ENCODE assay signal across 8 mouse cellular contexts in the genomic region with DNA sequence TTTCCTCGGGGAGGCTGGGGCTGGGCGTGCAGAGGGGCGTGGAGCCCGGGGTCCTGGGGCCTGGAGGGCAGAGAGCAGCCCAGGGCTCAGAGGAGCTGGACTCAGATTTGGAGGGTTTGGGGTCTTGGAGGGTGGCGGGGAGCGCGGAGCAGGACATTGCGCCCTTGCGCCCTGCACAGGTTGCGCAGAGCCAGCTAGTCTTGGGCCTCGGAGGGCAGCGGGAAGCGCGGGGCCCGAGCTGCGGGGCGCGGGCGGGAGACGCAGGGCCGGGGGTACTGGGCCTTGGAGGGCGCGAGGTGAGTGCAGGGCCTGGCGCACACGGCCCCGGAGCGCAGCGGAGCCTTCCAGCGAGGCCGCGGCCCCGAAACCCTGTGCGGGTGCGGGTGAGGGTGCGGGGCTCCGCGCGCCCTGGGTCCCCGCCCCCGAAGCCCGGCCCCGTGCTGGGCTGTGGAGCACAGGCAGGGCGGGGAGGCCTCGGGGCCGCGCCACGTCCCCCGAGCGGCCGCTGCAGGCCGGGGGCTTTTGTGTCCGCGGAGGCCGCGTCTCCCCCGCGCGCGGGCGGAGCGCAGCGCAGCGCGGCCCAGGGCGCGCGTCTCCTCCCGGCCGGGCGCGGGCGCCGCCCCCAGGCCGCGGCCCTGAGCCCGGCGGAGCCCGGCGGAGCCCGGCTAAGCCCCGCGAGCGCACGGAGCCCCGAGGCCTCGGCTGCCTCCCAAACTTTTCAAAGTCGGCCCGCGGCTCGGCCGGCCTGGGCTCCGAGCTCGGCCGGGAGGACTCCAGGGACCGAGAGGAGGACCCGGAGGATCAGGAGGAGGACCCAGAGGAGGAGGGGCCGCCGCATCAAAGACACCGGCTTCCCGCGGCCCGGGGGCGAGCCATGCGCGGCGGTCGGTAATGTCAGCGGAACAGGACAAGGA. TPM values are rescaled to one million over a fixed set of nuclear protein-coding genes. Genes with fewer than 3 reads are reported as not detected.
DNase-seq lines count a peak whose midpoint lies in the region; ATAC-seq and TF ChIP-seq lines count a peak whose summit lies in the region.

A gene (plus strand): TSS at position 625 of the 914 bp plus-strand sequence.

- no peaks in the 10 kb centered on the region for H3K36me3 ChIP-seq in ES-Bruce4 (ENCODE audit: control insufficient read depth, insufficient read depth, low read length, poor library complexity, severe bottlenecking)
- H3K36me3 ChIP-seq in forebrain, embryonic 11.5 days (ENCODE audit: control insufficient read depth, insufficient read depth, low read length), result no peaks in the 10 kb centered on the region
- H3K36me3 ChIP-seq in heart, embryonic 14.5 days (ENCODE audit: control insufficient read depth, insufficient read depth, low read length), result 0 out of 2 replicates have a peak, but pooled peaks cover 5% of the 10 kb centered on the region
- no peaks in the 10 kb centered on the region for H3K36me3 ChIP-seq in lung, embryonic 14.5 days (ENCODE audit: insufficient read depth)

- TF ChIP-seq EP300 in ES-Bruce4 (IDR thresholded peaks at IDR 0.05; ENCODE audit: insufficient read depth, low read depth, low read length), result no peak

- WGBS in forebrain, embryonic 11.5 days, result under 1% methylated on average over 96 of the region's 108 CpGs
- WGBS in heart, embryonic 14.5 days, result under 1% methylated on average over 85 of the region's 108 CpGs
- under 1% methylated on average over 94 of the region's 108 CpGs for WGBS in lung, embryonic 14.5 days

- H3K27ac ChIP-seq in ES-Bruce4 (ENCODE audit: insufficient read depth, low read length), result no peak within 1 kb of the TSS
- H3K27ac ChIP-seq in forebrain, embryonic 11.5 days (ENCODE audit: low read depth, low read length), result peak within 1 kb of the TSS; percentile 68
- H3K27ac ChIP-seq in heart, embryonic 14.5 days (replicated peaks in 1 of 2; ENCODE audit: control insufficient read depth in 1 of 2, insufficient read depth in 1 of 2, low read depth in 2 of 2, low read length in 2 of 2), result peak within 1 kb of the TSS in 1 of 2 experiments; percentile 64; a peak in 2 of 4 replicates
- H3K27ac ChIP-seq in layer of hippocampus, adult 2 months, result peak within 1 kb of the TSS; percentile 94
- peak within 1 kb of the TSS; percentile 87 for H3K27ac ChIP-seq in lung, embryonic 14.5 days (ENCODE audit: low read depth)

- H3K9ac ChIP-seq in ES-Bruce4 (ENCODE audit: low read depth, poor library complexity, severe bottlenecking), result peak within 1 kb of the TSS; percentile 96
- peak within 1 kb of the TSS; percentile 83 for H3K9ac ChIP-seq in forebrain, embryonic 11.5 days (ENCODE audit: low read length)
- H3K9ac ChIP-seq in heart, embryonic 14.5 days (ENCODE audit: low read length), result peak within 1 kb of the TSS; percentile 90
- peak within 1 kb of the TSS; percentile 93 for H3K9ac ChIP-seq in lung, embryonic 14.5 days

- H3K4me2 ChIP-seq in forebrain, embryonic 11.5 days (ENCODE audit: low read depth, low read length, severe bottlenecking), result peak within 1 kb of the TSS; percentile 96
- peak within 1 kb of the TSS; percentile 97 for H3K4me2 ChIP-seq in heart, embryonic 14.5 days (ENCODE audit: low read length)
- peak within 1 kb of the TSS; percentile 78 for H3K4me2 ChIP-seq in lung, embryonic 14.5 days

- H3K4me3 ChIP-seq in ES-Bruce4 (ENCODE audit: low read depth, low read length), result peak within 1 kb of the TSS; percentile 94
- peak within 1 kb of the TSS; percentile 65 for H3K4me3 ChIP-seq in forebrain, embryonic 11.5 days (ENCODE audit: low read depth, low read length)
- peak within 1 kb of the TSS; percentile 61 to 85 for H3K4me3 ChIP-seq in heart, embryonic 14.5 days (ENCODE audit: control insufficient read depth in 1 of 2, insufficient read depth in 1 of 2, low read depth in 1 of 2, low read length in 2 of 2)
- H3K4me3 ChIP-seq in layer of hippocampus, adult 2 months, result peak within 1 kb of the TSS; percentile 83
- H3K4me3 ChIP-seq in lung, embryonic 14.5 days (ENCODE audit: low read depth, low read length), result peak within 1 kb of the TSS; percentile 72

- ATAC-seq in forebrain, embryonic 11.5 days (replicated peaks; ENCODE audit: low FRiP score), result peak; percentile 84
- peak; percentile 80 for ATAC-seq in heart, embryonic 14.5 days (ENCODE audit: insufficient number of reproducible peaks, insufficient read depth, low FRiP score, low read depth)
- ATAC-seq in lung, embryonic 14.5 days (ENCODE audit: insufficient read depth), result peak; percentile 88

- H3K4me1 ChIP-seq in ES-Bruce4 (ENCODE audit: control insufficient read depth, insufficient read depth, low read length), result no peaks in the 10 kb centered on the region
- peaks cover 4% of the 10 kb centered on the region; the same call in 1 of the 2 replicates for H3K4me1 ChIP-seq in forebrain, embryonic 11.5 days (replicated peaks; ENCODE audit: control insufficient read depth, insufficient read depth, low read length)
- H3K4me1 ChIP-seq in heart, embryonic 14.5 days (ENCODE audit: control insufficient read depth in 2 of 2, insufficient read depth in 2 of 2, low read length in 2 of 2), result peaks cover 4 to 8% of the 10 kb centered on the region in 2 experiments; a peak in 3 of 4 replicates
- H3K4me1 ChIP-seq in lung, embryonic 14.5 days (ENCODE audit: insufficient read depth), result peaks cover 6% of the 10 kb centered on the region; the same call in 1 of the 2 replicates

- DNase-seq in brain, adult 2 months (ENCODE audit: low read depth, low spot score), result peak; percentile 52
- peak; percentile 82 for DNase-seq in forebrain, embryonic 11.5 days (ENCODE audit: low spot score)
- DNase-seq in layer of hippocampus, adult 2 months (ENCODE audit: low spot score in 2 of 2), result peak in 1 of 2 experiments; percentile 43
- peak; percentile 76 for DNase-seq in lung, embryonic 14.5 days
- peak; percentile 67 for DNase-seq in retina, embryonic 14.5 days (ENCODE audit: low spot score)
- DNase-seq in c-Kit-positive CD71-positive TER-119-positive erythroid progenitor cells, embryonic 14.5 days (ENCODE audit: low spot score), result no peak

- no peaks in the 10 kb centered on the region for H3K9me3 ChIP-seq in ES-Bruce4 (replicated peaks; ENCODE audit: control insufficient read depth, insufficient read depth, low read length, poor library complexity, severe bottlenecking)
- no peaks in the 10 kb centered on the region for H3K9me3 ChIP-seq in forebrain, embryonic 11.5 days (ENCODE audit: control insufficient read depth, low read length)
- H3K9me3 ChIP-seq in heart, embryonic 14.5 days (ENCODE audit: control insufficient read depth, low read length), result no peaks in the 10 kb centered on the region
- H3K9me3 ChIP-seq in lung, embryonic 14.5 days (ENCODE audit: low read depth, low read length), result no peaks in the 10 kb centered on the region

- no peak for TF ChIP-seq CTCF in ES-Bruce4 (IDR thresholded peaks at IDR 0.05; ENCODE audit: low read depth, low read length)
- TF ChIP-seq CTCF in layer of hippocampus, adult 2 months (conservative IDR thresholded peaks at IDR 0.05), result no peak
- TF ChIP-seq CTCF in lung, embryonic 14.5 days (IDR thresholded peaks at IDR 0.05; ENCODE audit: low read depth), result no peak

- peaks cover 11% of the 10 kb centered on the region; the same call in 1 of the 2 replicates for H3K27me3 ChIP-seq in ES-Bruce4 (ENCODE audit: control insufficient read depth, insufficient read depth, low read length, poor library complexity, severe bottlenecking)
- peaks cover 3% of the 10 kb centered on the region; the same call in 1 of the 2 replicates for H3K27me3 ChIP-seq in forebrain, embryonic 11.5 days (ENCODE audit: control insufficient read depth, insufficient read depth, low read length)
- H3K27me3 ChIP-seq in heart, embryonic 14.5 days (ENCODE audit: control insufficient read depth, insufficient read depth, low read length), result peaks cover 11% of the 10 kb centered on the region
- no peaks in the 10 kb centered on the region for H3K27me3 ChIP-seq in lung, embryonic 14.5 days (ENCODE audit: insufficient read depth, low read length)

- TF ChIP-seq POLR2A in ES-Bruce4 (IDR thresholded peaks at IDR 0.05; ENCODE audit: insufficient read depth, low read length), result no peak

RNA-seq across cellular contexts. Expression of the gene that starts here (rescaled TPM):
- 1.2 and 1.3 TPM in 2 replicates for polyA plus RNA-seq in ES-Bruce4 (2011; ENCODE audit: insufficient read depth, insufficient read length, low read depth, missing spikeins)
- 13.0 and 13.2 TPM in 2 replicates for polyA plus RNA-seq in forebrain, embryonic 11.5 days (2014; fragmentation: Nextera tagmentation; extraction: Ambion mirVana)
- 2.9 and 3.2 TPM in 2 replicates for polyA plus RNA-seq in heart, embryonic 14.5 days (2014; fragmentation: Nextera tagmentation; extraction: Ambion mirVana)
- 10 to 100 TPM; 30.9 to 32.9 TPM for total RNA-seq in layer of hippocampus, adult 2 months (2021)
- 6.0 and 7.0 TPM in 2 replicates for polyA plus RNA-seq in lung, embryonic 14.5 days (2014; fragmentation: Nextera tagmentation; extraction: Ambion mirVana)
